Mouse (Mus musculus) lung, embryonic 14.5 days (tissue): ENCODE data around the gene Cacna1c. TPM values are rescaled to one million over a fixed set of nuclear protein-coding genes. Genes with fewer than 3 reads are reported as not detected.
A peak's percentile ranks its signal among the peaks of the same experiment; 100 is the strongest.

Experiments used
- ATAC-seq: fragments of 200-750 bp; cut with Nextera tagmentation; 2 replicates; pipeline ENCODE4 v1.8.0; 2017; ENCODE audit warnings: mild to moderate bottlenecking, moderate TSS enrichment, moderate library complexity; ENCODE audit not compliant: insufficient read depth
- DNase-seq: peaks from one replicate; pipeline ENCODE4 v3.0.0-alpha.2; 2015
- H3K27ac ChIP-seq: fragments of 300-500 bp; sonication (generic); 2 replicates; pipeline ENCODE4 v1.5.1; 2014; ENCODE audit warnings: low read depth, mild to moderate bottlenecking, moderate library complexity
- H3K27me3 ChIP-seq: fragments of 300-500 bp; sonication (generic); 2 replicates; pipeline ENCODE4 v1.6.1; 2014; ENCODE audit warnings: low read length, control low read depth; ENCODE audit not compliant: insufficient read depth
- H3K36me3 ChIP-seq: fragments of 300-500 bp; sonication (generic); 2 replicates; pipeline ENCODE4 v1.6.1; 2014; ENCODE audit warnings: control low read depth; ENCODE audit not compliant: insufficient read depth
- H3K4me1 ChIP-seq: fragments of 300-500 bp; sonication (generic); 2 replicates; pipeline ENCODE4 v1.6.1; 2014; ENCODE audit warnings: antibody characterized with exemption, control low read depth; ENCODE audit not compliant: insufficient read depth
- H3K4me2 ChIP-seq: fragments of 300-500 bp; sonication (generic); 2 replicates; pipeline ENCODE4 v1.6.1; 2014; ENCODE audit warnings: mild to moderate bottlenecking
- H3K4me3 ChIP-seq: fragments of 300-500 bp; sonication (generic); 2 replicates; pipeline ENCODE4 v1.5.1; 2014; ENCODE audit warnings: low read depth, low read length
- H3K9ac ChIP-seq: fragments of 300-500 bp; sonication (generic); 2 replicates; pipeline ENCODE4 v1.6.1; 2014
- H3K9me3 ChIP-seq: fragments of 300-500 bp; sonication (generic); 2 replicates; pipeline ENCODE4 v1.6.1; 2016; ENCODE audit warnings: low read depth, low read length, control low read depth
- CTCF ChIP-seq: IDR thresholded peaks from 2 replicates; pipeline ENCODE4 v1.5.1; 2016; ENCODE audit warnings: antibody characterized with exemption, low read depth
- WGBS: fragments of 180-500 bp; shearing (Covaris S2); extraction: QIAGEN DNeasy Blood & Tissue Kit; methylation state at CpG from one replicate; pipeline ENCODE4 v1.1.7; 2014; 5-methylcytosine and 5-hydroxymethylcytosine counted together
- polyA plus RNA-seq: library from polyadenylated mRNA; unstranded; fragments of >200 nt; fragmentation: Nextera tagmentation; extraction: Ambion mirVana; gene quantifications from 2 replicates; pipeline ENCODE4 v1.2.1, GENCODE M21; 2014

Cacna1c gene
- polyA plus RNA-seq, 1 experiment from 2014 or later = 10.6 TPM

DNA sequence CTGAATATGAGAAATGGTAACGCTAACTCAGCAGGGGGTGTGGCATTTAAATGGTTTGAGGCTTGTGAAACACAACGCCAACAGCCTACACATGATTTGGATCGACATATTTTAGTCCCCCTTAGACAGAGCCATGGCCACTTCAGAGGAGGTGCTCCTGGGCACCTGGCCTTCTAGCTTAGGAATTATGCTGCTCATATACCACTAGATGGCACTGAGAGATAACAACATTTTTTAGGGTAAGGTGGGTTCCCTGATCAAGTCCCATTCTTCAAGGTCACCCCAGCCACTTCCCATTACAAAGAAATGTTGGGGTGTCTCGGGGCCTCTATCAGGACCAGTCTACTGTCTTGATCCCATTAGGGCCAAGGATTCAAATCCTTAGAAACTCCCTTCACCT is 570.0 kb downstream of the Cacna1c start:
- Histone ChIP-seq H3K27ac (no peak overlapping the region), H3K4me2 (no peak overlapping the region), H3K36me3 (0 out of 2 replicates have a peak, but pooled peaks cover 3% of the 10 kb centered on the region), H3K9me3 (no peaks in the 10 kb centered on the region), H3K9ac (no peak overlapping the region), H3K27me3 (no peaks in the 10 kb centered on the region), H3K4me1 (no peaks in the 10 kb centered on the region), H3K4me3 (no peak overlapping the region)
- no peak for ATAC-seq
- peak; percentile 60 for TF ChIP-seq CTCF
- 48% methylated on average over 4 of the region's 4 CpGs for WGBS
- peak; percentile 33 for DNase-seq

DNA sequence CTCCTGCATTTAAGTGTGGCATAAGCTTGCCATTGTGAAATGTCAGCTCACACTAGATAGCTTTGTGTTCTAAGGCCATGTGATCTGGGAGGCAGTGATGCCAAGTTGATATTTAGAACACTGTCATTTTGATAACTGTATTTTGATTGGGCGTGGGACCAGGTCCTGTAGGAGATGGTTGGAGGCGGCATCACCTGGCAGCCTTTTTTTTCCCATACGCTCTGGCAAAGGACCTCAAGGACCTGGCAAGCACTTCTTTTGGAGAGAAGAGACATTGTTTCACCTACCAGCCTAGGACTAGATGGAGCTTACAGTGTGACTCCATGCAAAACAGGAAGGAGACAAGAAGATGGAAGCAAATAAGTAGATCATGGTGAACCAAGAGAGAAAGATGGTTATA is 572.6 kb downstream of the Cacna1c start:
- Histone ChIP-seq H3K27ac (no peak overlapping the region), H3K36me3 (0 out of 2 replicates have a peak, but pooled peaks cover 3% of the 10 kb centered on the region), H3K9me3 (no peaks in the 10 kb centered on the region), H3K4me1 (no peaks in the 10 kb centered on the region), H3K4me2 (no peak overlapping the region), H3K9ac (no peak overlapping the region), H3K4me3 (no peak overlapping the region), H3K27me3 (no peaks in the 10 kb centered on the region)
- WGBS = 84% methylated on average over 3 of the region's 3 CpGs
- no peak for ATAC-seq
- no peak for TF ChIP-seq CTCF
- no peak for DNase-seq

DNA sequence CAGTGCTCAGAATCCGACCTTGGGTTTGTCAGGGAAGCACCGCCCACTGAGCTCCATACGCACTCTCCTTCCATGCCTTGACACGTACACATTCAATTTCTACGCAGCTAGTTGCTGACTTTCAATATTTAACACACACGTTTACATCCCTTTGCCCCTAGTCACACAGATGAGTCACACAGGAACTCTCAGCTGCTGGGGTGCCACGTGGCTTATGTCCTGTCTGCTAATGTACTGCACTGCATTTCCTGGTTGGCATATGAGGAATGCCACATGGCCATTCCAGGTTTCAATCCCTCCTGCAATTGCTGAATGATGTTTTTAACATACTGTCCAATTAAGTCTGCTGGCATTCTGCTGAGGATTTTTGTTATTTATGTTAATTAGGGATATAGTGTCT is 574.4 kb downstream of the Cacna1c start:
- no peak overlapping the region for H3K4me2 ChIP-seq
- H3K27me3 ChIP-seq = no peaks in the 10 kb centered on the region
- no peaks in the 10 kb centered on the region for H3K9me3 ChIP-seq
- no peak overlapping the region for H3K9ac ChIP-seq
- no peak for ATAC-seq
- H3K36me3 ChIP-seq = 0 out of 2 replicates have a peak, but pooled peaks cover 3% of the 10 kb centered on the region
- TF ChIP-seq CTCF = no peak
- H3K27ac ChIP-seq = no peak overlapping the region
- 54% methylated on average over 7 of the region's 7 CpGs for WGBS
- H3K4me1 ChIP-seq = no peaks in the 10 kb centered on the region
- peak; percentile 5 for DNase-seq
- no peak overlapping the region for H3K4me3 ChIP-seq

DNA sequence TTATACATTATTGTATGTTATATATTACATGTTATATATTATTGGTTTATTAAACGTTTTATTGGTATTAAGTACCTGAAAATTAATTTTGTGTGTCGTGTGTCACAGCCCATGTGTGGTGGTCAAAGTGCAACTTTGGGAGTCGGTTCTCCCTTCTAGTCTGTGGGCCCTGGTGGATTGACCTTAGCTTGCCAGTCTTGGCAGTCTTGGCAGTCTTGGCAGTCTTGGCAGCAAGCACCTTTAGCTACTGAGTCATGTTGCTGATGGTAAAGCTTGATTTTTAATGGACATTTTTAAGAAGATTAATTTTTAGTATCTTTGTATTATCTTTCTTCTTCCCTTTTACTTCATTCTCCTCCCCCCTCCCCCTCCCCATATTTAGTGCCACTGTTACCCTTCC is 574.8 kb downstream of the Cacna1c start:
- no peak for TF ChIP-seq CTCF
- no peak overlapping the region for H3K4me2 ChIP-seq
- no peaks in the 10 kb centered on the region for H3K27me3 ChIP-seq
- H3K4me3 ChIP-seq = no peak overlapping the region
- 86% methylated on average over 3 of the region's 3 CpGs for WGBS
- no peaks in the 10 kb centered on the region for H3K9me3 ChIP-seq
- DNase-seq (no peak), ATAC-seq (no peak)
- no peak overlapping the region for H3K27ac ChIP-seq
- no peaks in the 10 kb centered on the region for H3K4me1 ChIP-seq
- H3K36me3 ChIP-seq = 0 out of 2 replicates have a peak, but pooled peaks cover 3% of the 10 kb centered on the region
- no peak overlapping the region for H3K9ac ChIP-seq

DNA sequence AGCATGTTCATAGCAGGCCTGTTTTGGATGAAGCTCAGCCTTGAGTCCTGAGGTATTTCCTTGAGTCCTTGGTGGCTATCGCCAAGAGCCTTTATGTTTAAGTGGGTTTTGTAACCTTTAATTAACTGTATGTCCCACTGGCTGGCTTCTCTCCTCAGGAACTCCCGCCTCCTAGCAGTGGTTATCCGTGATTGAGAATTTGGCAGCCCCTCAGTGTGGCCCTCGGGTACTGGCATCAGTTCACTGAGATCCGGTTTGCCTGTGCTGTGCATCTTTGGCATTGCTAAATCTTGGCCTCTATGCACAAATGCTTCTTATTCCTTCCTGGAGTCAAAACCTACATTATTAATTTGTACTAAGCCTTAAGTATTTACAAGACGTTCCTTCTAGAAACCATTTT is 587.3 kb downstream of the Cacna1c start:
- no peak overlapping the region for H3K4me3 ChIP-seq
- no peak overlapping the region for H3K9ac ChIP-seq
- no peaks in the 10 kb centered on the region for H3K27me3 ChIP-seq
- H3K4me2 ChIP-seq = no peak overlapping the region
- no peak for TF ChIP-seq CTCF
- no peaks in the 10 kb centered on the region for H3K9me3 ChIP-seq
- ATAC-seq (no peak), DNase-seq (no peak)
- no peaks in the 10 kb centered on the region for H3K4me1 ChIP-seq
- no peak overlapping the region for H3K27ac ChIP-seq
- no peaks in the 10 kb centered on the region; the same call in 1 of the 2 replicates for H3K36me3 ChIP-seq
- 82% methylated on average over 6 of the region's 6 CpGs for WGBS

DNA sequence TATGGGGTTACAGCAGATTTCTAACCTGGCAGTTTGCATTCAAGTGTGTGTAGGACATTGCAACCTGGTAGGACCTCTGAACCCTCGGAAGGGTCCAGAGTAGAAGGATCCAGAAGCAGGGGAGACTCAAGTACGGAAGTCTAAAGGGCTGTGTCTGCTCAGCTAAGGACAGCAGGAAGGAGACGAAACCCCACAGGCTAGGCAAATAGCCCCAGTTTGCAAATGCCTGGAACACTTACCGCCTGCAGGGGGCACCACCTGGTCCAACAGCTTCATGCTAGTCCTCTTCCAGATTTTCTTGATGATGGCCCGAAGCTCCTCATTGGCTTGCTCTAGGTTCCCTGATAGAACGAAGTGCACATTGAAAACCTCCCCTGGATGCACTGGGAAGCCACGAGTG is 590.2 kb downstream of the Cacna1c start:
- 67% methylated on average over 7 of the region's 7 CpGs for WGBS
- no peaks in the 10 kb centered on the region for H3K9me3 ChIP-seq
- TF ChIP-seq CTCF = peak; percentile 34
- no peak overlapping the region for H3K9ac ChIP-seq
- DNase-seq = no peak
- no peak overlapping the region for H3K4me3 ChIP-seq
- no peaks in the 10 kb centered on the region for H3K4me1 ChIP-seq
- no peaks in the 10 kb centered on the region for H3K27me3 ChIP-seq
- peaks cover 11% of the 10 kb centered on the region; the same call in 1 of the 2 replicates for H3K36me3 ChIP-seq
- no peak overlapping the region for H3K27ac ChIP-seq
- H3K4me2 ChIP-seq = no peak overlapping the region
- no peak for ATAC-seq

DNA sequence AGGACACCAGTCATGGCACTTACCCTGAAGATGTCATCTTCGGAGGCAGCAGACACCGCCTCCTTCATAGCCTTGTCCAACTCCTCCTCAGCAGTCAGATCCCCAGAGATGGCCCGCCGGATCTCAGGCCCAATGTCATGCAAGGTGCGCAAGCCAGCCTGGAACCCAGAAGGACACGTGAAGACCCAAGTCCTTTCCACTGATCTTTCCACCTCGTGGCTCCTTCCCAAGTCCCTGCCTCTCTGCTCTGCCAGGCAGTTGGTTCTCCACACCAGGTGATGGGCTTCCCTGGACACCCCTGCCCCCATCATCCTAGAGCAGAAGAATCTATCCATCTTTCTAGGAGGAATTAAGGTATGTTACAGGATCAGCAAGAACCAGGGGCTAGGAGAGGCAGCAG is 592.4 kb downstream of the Cacna1c start:
- ATAC-seq (no peak), DNase-seq (no peak)
- Histone ChIP-seq H3K27ac (no peak overlapping the region), H3K36me3 (peaks cover 22% of the 10 kb centered on the region; the same call in 1 of the 2 replicates), H3K9me3 (no peaks in the 10 kb centered on the region), H3K4me3 (no peak overlapping the region), H3K4me2 (no peak overlapping the region), H3K9ac (no peak overlapping the region), H3K27me3 (no peaks in the 10 kb centered on the region), H3K4me1 (no peaks in the 10 kb centered on the region)
- WGBS = 92% methylated on average over 7 of the region's 7 CpGs
- TF ChIP-seq CTCF = no peak

DNA sequence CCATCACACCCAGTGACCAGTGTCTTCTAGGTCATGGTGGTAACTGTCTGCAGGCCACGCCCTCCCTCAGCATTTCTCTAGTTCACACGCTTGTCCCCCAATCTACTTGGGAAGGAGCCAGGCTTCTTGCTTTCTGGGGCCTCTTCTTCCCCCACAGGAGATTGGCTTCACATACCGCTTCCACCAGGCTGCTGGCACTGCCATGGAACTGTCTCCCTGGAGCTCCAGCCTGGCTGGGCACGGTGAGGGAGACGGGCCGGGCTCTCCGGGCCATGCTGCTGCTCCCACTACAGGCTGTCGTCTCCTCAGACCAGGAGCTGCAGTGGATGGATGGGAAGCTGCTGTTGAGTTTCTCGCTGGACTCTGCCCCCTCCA is 600.5 kb downstream of the Cacna1c start:
- no peak overlapping the region for H3K4me3 ChIP-seq
- no peak for ATAC-seq

More for the DNA sequence above, 600.5 kb downstream of the Cacna1c start:
- 70% methylated on average over 9 of the region's 9 CpGs for WGBS
- Histone ChIP-seq H3K27ac (no peak overlapping the region), H3K27me3 (no peaks in the 10 kb centered on the region), H3K9ac (no peak overlapping the region), H3K4me2 (no peak overlapping the region), H3K36me3 (peaks cover 20% of the 10 kb centered on the region; the same call in 1 of the 2 replicates), H3K4me1 (no peaks in the 10 kb centered on the region), H3K9me3 (no peaks in the 10 kb centered on the region)
- peak; percentile 2 for DNase-seq
- no peak for TF ChIP-seq CTCF
